Mouse (Mus musculus) forebrain, postnatal 0 days (tissue): Measurements from ENCODE around the gene Gorasp2. TPM values are rescaled to one million over a fixed set of nuclear protein-coding genes. Genes with fewer than 3 reads are reported as not detected.

Experiments used
- ATAC-seq: fragments of 200-750 bp; cut with Nextera tagmentation; 2 replicates; pipeline ENCODE4 v1.8.0; 2017; ENCODE audit warnings: mild to moderate bottlenecking, moderate library complexity
- DNase-seq: peaks from one replicate; pipeline ENCODE4 v3.0.0-alpha.2; 2015
- H3K27ac ChIP-seq: fragments of 300-500 bp; sonication (generic); 2 replicates; pipeline ENCODE4 v1.5.1; 2014; ENCODE audit warnings: low read depth, mild to moderate bottlenecking, antibody characterized with exemption, low read length, moderate library complexity, mixed read lengths
- H3K27me3 ChIP-seq: fragments of 300-500 bp; sonication (generic); 2 replicates; pipeline ENCODE4 v1.6.1; 2014; ENCODE audit warnings: mild to moderate bottlenecking, low read length, mixed read lengths; ENCODE audit not compliant: insufficient read depth
- H3K36me3 ChIP-seq: fragments of 300-500 bp; sonication (generic); 2 replicates; pipeline ENCODE4 v1.6.1; 2014; ENCODE audit warnings: mild to moderate bottlenecking, moderate library complexity; ENCODE audit not compliant: insufficient read depth
- H3K4me1 ChIP-seq: fragments of 300-500 bp; sonication (generic); 2 replicates; pipeline ENCODE4 v1.6.1; 2014; ENCODE audit warnings: antibody characterized with exemption; ENCODE audit not compliant: insufficient read depth
- H3K4me2 ChIP-seq: fragments of 300-500 bp; sonication (generic); 2 replicates; pipeline ENCODE4 v1.6.1; 2014; ENCODE audit warnings: low read depth, mild to moderate bottlenecking, moderate library complexity
- H3K4me3 ChIP-seq: fragments of 300-500 bp; sonication (generic); 2 replicates; pipeline ENCODE4 v1.5.1; 2014; ENCODE audit warnings: low read depth, low read length, mixed read lengths
- H3K9ac ChIP-seq: fragments of 300-500 bp; sonication (generic); 2 replicates; pipeline ENCODE4 v1.6.1; 2014; ENCODE audit warnings: mild to moderate bottlenecking
- H3K9me3 ChIP-seq: fragments of 300-500 bp; sonication (generic); 2 replicates; pipeline ENCODE4 v1.6.1; 2016; ENCODE audit warnings: low read length
- CTCF ChIP-seq: sonication (generic); IDR thresholded peaks from 2 replicates; pipeline ENCODE4 v1.5.1; 2016; ENCODE audit warnings: antibody characterized with exemption, control low read depth, low read depth
- WGBS: fragments of 180-500 bp; shearing (Covaris S2); extraction: QIAGEN DNeasy Blood & Tissue Kit; methylation state at CpG from one replicate; pipeline ENCODE4 v1.1.7; 2014; 5-methylcytosine and 5-hydroxymethylcytosine counted together
- polyA plus RNA-seq: library from polyadenylated mRNA; unstranded; fragments of >200 nt; fragmentation: Nextera tagmentation; extraction: Ambion mirVana; gene quantifications from 2 replicates; pipeline ENCODE4 v1.2.1, GENCODE M21; 2015
- total RNA-seq: library from RNA; depleted of rRNA; stranded (reverse); fragments of >200 nt; gene quantifications from 2 replicates; pipeline ENCODE4 v1.2.3, GENCODE M21; 2014; rRNA removed

Gene Gorasp2
- 71.2 and 82.2 TPM in 2 replicates for total RNA-seq
- 165 and 166 TPM in 2 replicates for polyA plus RNA-seq

- peak; percentile 98 for TF ChIP-seq CTCF
- 2% methylated on average over 64 of the region's 64 CpGs for WGBS
- peak within 1 kb of the TSS; percentile 91 for H3K9ac ChIP-seq
- DNase-seq = peak; percentile 98
- H3K27ac ChIP-seq = peak within 1 kb of the TSS; percentile 86
- peaks cover 12% of the 10 kb centered on the region; the same call in 1 of the 2 replicates for H3K4me1 ChIP-seq
- H3K4me2 ChIP-seq = peak within 1 kb of the TSS; percentile 84
- H3K4me3 ChIP-seq = peak within 1 kb of the TSS; percentile 97
- no peaks in the 10 kb centered on the region for H3K9me3 ChIP-seq
- no peaks in the 10 kb centered on the region for H3K36me3 ChIP-seq
- peak; percentile 97 for ATAC-seq
- no peaks in the 10 kb centered on the region for H3K27me3 ChIP-seq
Observed at GRCm38 (mm10) chr2:70660887-70661714, at the start of gene Gorasp2. Gorasp2 (plus strand) TSS chr2:70661576.

- no peak for TF ChIP-seq CTCF
- Histone ChIP-seq H3K4me2 (no peak overlapping the region), H3K4me1 (no peaks in the 10 kb centered on the region), H3K9ac (no peak overlapping the region), H3K27ac (no peak overlapping the region), H3K36me3 (no peaks in the 10 kb centered on the region), H3K4me3 (no peak overlapping the region), H3K9me3 (no peaks in the 10 kb centered on the region), H3K27me3 (no peaks in the 10 kb centered on the region)
- WGBS = 86% methylated on average over 7 of the region's 7 CpGs
- ATAC-seq (no peak), DNase-seq (no peak)
Observed at GRCm38 (mm10) chr2:70614745-70615351, 46.5 kb upstream of the Gorasp2 start.

GRCm38 (mm10) chr2:70616076-70616475, 45.3 kb upstream of the Gorasp2 start:
- no peaks in the 10 kb centered on the region for H3K4me1 ChIP-seq
- DNase-seq = no peak
- 76% methylated on average over 2 of the region's 2 CpGs for WGBS
- H3K27ac ChIP-seq = no peak overlapping the region
- H3K4me2 ChIP-seq = no peak overlapping the region
- no peaks in the 10 kb centered on the region for H3K9me3 ChIP-seq
- H3K36me3 ChIP-seq = no peaks in the 10 kb centered on the region
- H3K9ac ChIP-seq = no peak overlapping the region
- H3K4me3 ChIP-seq = no peak overlapping the region
- no peak for ATAC-seq
- H3K27me3 ChIP-seq = no peaks in the 10 kb centered on the region
- TF ChIP-seq CTCF = no peak

DNA sequence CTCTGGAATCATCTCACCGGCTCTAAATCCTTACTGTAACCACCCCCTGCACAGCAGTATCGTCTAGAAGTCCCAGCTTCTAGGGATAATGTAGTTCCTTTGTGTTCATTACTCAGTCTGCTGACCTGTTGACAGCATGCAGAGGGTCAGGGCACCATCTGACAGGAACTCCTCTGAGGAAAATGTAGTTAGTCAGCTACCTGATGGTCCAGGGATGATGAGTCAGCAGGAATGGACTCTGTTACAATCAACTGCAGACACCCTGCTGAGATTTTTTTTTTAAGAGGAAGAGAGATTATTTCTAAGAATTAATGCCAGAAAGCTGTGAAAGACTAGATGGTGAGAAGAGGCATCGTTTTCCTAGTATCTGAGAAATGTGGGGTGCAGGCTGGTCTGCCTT, 44.8 kb upstream of the Gorasp2 start:
- WGBS = 61% methylated on average over 3 of the region's 3 CpGs
- no peaks in the 10 kb centered on the region for H3K4me1 ChIP-seq
- H3K27ac ChIP-seq = no peak overlapping the region
- no peak for TF ChIP-seq CTCF
- no peaks in the 10 kb centered on the region for H3K36me3 ChIP-seq
- ATAC-seq (no peak), DNase-seq (no peak)
- no peaks in the 10 kb centered on the region for H3K9me3 ChIP-seq
- H3K4me2 ChIP-seq = no peak overlapping the region
- no peak overlapping the region for H3K4me3 ChIP-seq
- no peak overlapping the region for H3K9ac ChIP-seq
- H3K27me3 ChIP-seq = no peaks in the 10 kb centered on the region

GRCm38 (mm10) chr2:70619232-70619835, 42.0 kb upstream of the Gorasp2 start:
- Histone ChIP-seq H3K4me3 (no peak overlapping the region), H3K27ac (no peak overlapping the region), H3K4me2 (no peak overlapping the region), H3K4me1 (no peaks in the 10 kb centered on the region), H3K36me3 (no peaks in the 10 kb centered on the region), H3K27me3 (no peaks in the 10 kb centered on the region), H3K9ac (no peak overlapping the region), H3K9me3 (no peaks in the 10 kb centered on the region)
- 83% methylated on average over 6 of the region's 6 CpGs for WGBS
- TF ChIP-seq CTCF = peak; percentile 19; the same call in 1 of the 2 replicates
- ATAC-seq = no peak
- no peak for DNase-seq

- Histone ChIP-seq H3K36me3 (no peaks in the 10 kb centered on the region), H3K9ac (no peak overlapping the region), H3K27ac (no peak overlapping the region), H3K27me3 (no peaks in the 10 kb centered on the region), H3K4me1 (no peaks in the 10 kb centered on the region), H3K4me2 (no peak overlapping the region), H3K9me3 (no peaks in the 10 kb centered on the region), H3K4me3 (no peak overlapping the region)
- peak; percentile 73 for TF ChIP-seq CTCF
- DNase-seq (peak; percentile 81), ATAC-seq (peak; percentile 71; the same call in 1 of the 2 replicates)
- 12% methylated on average over 6 of the region's 6 CpGs for WGBS
Observed at GRCm38 (mm10) chr2:70620225-70620624, 41.2 kb upstream of the Gorasp2 start.

GRCm38 (mm10) chr2:70622244-70622643, 39.1 kb upstream of the Gorasp2 start:
- H3K4me2 ChIP-seq = no peak overlapping the region
- DNase-seq = no peak
- H3K9ac ChIP-seq = no peak overlapping the region
- H3K4me3 ChIP-seq = no peak overlapping the region
- H3K36me3 ChIP-seq = no peaks in the 10 kb centered on the region
- H3K9me3 ChIP-seq = no peaks in the 10 kb centered on the region
- no peak for ATAC-seq
- H3K27me3 ChIP-seq = no peaks in the 10 kb centered on the region
- no peaks in the 10 kb centered on the region for H3K4me1 ChIP-seq
- no peak overlapping the region for H3K27ac ChIP-seq
- 68% methylated on average over 4 of the region's 4 CpGs for WGBS
- no peak for TF ChIP-seq CTCF
